Mouse (Mus musculus): ENCODE measurements around the gene Gm6902. TPM values are rescaled to one million over a fixed set of nuclear protein-coding genes. Genes with fewer than 3 reads are reported as not detected.
"Not testable (repeated sequence)": the region's sequence is repeated elsewhere in the genome, so short reads cannot be mapped to it uniquely, and the experiment has no call there.

Gm6902 gene
- not detected for total RNA-seq (2021)
- long read RNA-seq, experiment 1, result 0 reads
- long read RNA-seq, experiment 2, result 0 reads

DNA sequence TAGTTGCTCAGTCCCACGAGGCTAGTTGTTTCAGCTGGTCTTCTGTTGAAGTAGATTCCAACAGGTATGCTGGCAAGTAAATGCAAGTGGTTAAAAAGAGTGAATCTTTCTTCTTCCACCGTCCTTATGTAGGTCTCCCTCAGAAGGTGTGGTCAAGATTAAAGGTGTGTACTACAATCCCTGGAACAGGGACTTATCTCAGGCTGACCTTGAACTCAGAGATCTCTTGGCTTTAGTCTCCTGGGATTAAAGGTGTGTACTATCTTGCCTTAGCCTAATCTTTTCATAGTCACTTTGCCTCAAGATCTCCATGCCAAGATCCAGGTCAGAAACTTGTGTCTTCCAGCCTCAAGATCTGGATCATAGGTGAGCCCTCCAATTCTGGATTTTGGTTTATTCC, at the start of gene Gm6902:
Gene Gm6902, minus strand, starts transcription at position 101 of the 400 bp plus-strand sequence.
- intact Hi-C loops (cut with DNase I); DNase-seq: not testable (repeated sequence)

DNA sequence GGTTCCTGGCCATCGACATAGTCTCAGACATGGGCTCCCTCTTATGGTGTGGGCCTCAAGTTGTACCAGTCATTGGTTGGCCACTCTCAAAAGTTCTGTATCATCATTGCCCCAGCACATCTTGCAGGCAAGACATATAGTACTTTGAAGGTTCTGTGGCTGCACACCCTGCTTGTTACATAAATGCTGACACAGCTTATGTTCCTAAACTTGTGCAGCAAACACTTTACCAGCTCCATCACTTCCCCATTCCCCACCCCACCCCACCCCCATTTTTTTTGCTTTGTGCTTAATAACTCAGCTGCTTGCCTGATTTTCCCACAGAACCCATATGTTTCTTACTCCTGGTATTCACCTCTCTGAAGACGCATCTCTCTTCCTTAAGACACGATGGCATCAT, 22.2 kb upstream of the Gm6902 start, which contains the start of gene Nlrp4e:
Gene Nlrp4e, plus strand, starts transcription at position 301 of the 400 bp plus-strand sequence.
- intact Hi-C loops (cut with DNase I); DNase-seq: not testable (repeated sequence)

DNA sequence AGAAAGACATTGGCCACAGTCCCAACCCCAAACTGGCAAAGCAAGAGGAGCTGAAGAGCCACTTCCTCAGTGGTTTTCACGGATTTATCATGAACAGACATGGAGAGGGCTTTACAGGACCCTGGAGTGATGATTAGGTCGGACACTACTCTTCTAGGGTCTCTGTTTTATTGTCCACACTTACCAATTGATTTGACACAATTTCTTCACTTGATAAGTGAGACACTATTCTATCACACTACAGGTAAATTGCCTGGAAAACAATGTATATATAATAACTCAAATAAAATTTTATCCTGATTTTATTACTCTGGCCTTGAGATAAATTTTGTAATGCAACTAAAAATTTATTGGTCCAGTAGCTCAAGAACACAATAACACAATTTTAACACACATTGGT, 27.1 kb downstream of the Gm6902 start, which contains the start of gene Vmn1r166:
Gene Vmn1r166, minus strand, starts transcription at position 101 of the 400 bp plus-strand sequence.
- DNase-seq; intact Hi-C loops (cut with DNase I): not testable (repeated sequence)

Other genes starting within 250 kb of the Gm6902 start
- gene Vmn1r163, start 223.4 kb downstream of the Gm6902 start, total RNA-seq (2021), result not detected
- not detected for gene Gm8720, start 211.4 kb downstream of the Gm6902 start, total RNA-seq (2021)
- gene Gm10662, start 134.4 kb downstream of the Gm6902 start, total RNA-seq (2021), result not detected
- not detected for gene Vmn1r165, start 61.6 kb downstream of the Gm6902 start, total RNA-seq (2021)
- gene Vmn1r166, start 27.2 kb downstream of the Gm6902 start, total RNA-seq (2021), result not detected
- gene Nlrp4e, start 22.3 kb upstream of the Gm6902 start, total RNA-seq (2021), result not detected
- gene Nlrp5, start 107.0 kb upstream of the Gm6902 start, total RNA-seq (2021), result under 1 TPM in 1 of 2 experiments, not detected in 1; 0.10 TPM
- not detected for gene Vmn1r167, start 228.3 kb upstream of the Gm6902 start, total RNA-seq (2021)

All from gastrocnemius, postnatal 36 days (tissue).